Mouse (Mus musculus): ENCODE measurements around the gene Tmem156.
"Not testable (repeated sequence)": the region's sequence is repeated elsewhere in the genome, so short reads cannot be mapped to it uniquely, and the experiment has no call there.

The Tmem156 gene

DNA sequence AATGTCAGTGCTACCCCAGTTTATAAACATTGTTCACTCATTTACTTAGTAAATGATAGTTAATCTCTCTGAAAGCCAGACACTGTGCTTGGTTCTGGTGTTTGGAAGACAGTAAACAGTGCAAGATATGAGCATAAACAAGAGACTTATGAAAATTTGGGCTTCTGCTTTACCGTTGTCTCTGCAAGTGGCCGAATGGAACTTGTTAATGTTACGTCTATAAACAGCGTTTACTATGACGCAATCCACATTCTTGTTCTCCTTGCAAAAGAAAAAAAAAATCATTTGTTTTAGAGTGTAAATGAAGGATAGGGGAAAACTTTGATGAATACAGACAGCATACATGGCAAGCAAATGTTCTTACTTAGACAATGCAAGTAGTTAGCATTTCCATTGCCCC is at the start of gene Tmem156:
TSS of gene Tmem156 (minus strand) at position 212 of the 400 bp plus-strand sequence.
- DNase-seq (ENCODE audit: low spot score): no peak

DNA sequence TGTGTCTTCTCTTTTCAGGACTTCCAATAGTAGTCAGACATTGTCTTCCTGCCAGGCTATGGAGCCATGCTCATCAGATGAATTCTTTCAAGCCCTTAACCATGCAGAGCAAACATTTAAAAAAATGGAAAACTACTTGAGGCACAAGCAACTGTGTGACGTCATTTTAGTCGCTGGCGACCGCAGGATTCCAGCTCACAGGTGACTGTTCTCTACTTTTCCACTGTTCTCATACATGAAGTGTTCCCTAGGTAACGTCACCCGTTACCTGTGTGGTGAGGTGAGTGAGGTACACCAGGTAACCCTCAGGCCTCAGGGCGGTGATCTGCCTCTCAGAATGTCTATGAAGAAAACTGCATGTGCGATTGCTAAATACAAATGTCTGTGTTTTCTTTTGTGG is 49.3 kb upstream of the Tmem156 start:
- DNase-seq (ENCODE audit: low spot score): no peak

DNA sequence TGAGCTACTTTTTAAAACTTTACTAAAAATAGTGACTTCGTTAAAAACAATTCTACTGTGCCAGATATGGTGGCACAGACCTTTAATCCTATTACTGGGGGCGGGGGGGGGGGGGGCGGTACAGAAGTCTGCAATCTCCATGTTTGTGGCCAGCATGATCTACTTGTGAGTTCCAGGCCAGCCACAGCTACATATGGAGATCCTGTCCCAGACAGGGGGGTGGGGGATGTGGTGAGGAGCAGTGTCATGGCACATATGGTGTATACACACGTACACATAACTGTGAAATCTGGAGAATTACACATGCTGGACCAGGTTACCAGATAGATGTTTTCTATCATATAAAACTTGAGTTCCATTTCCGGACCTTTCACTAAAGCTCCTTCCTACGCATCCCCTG is 45.1 kb upstream of the Tmem156 start:
- DNase-seq (ENCODE audit: low spot score): no peak

DNA sequence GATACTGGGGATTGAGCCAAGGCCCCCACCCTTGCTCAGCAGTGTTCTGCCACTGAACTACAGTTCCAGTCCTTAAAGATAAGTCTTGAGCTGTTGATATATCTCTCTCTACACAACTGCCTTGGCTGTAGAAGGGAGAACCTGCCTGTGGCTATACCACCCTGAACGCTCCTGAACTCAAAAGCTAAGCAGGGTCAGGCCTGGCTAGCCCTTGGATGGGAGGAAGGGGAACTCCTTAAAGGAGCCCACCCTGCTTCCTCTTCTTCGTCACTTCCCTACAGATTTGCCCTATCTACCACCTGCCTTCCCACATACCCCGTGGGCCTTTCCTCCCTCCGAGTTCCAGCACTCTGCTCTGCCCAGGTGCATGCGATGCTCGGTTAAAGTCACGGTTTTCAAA is 44.2 kb upstream of the Tmem156 start:
- DNase-seq (ENCODE audit: low spot score): no peak

DNA sequence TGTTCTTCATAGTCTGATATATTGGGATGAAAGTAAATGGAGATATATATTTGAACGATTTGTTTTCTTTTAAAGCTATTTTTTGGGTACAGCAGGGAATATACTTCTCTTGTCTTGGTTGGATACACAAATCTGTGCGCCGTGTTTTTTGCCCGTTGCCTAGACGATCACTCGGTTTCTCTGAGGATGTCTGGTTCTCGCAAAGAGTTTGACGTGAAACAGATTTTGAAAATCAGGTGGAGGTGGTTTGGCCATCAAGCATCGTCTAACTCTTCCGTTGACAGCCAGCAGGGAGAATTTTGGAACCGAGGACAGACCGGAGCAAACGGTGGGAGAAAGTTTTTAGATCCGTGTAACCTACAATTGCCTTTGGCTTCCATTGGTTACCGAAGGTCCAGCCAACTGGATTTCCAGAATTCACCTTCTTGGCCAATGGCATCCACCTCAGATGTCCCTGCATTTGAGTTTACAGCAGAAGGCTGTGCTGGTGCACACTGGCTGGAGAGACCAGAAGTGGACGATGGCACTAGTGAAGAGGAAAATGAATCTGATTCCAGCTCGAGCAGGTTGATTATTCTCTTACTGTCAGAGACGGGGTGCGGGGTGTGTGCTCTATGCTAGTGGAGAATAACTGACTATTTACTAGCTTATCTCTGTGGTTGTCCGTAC is 39.4 kb upstream of the Tmem156 start:
- DNase-seq (ENCODE audit: low spot score): no peak

DNA sequence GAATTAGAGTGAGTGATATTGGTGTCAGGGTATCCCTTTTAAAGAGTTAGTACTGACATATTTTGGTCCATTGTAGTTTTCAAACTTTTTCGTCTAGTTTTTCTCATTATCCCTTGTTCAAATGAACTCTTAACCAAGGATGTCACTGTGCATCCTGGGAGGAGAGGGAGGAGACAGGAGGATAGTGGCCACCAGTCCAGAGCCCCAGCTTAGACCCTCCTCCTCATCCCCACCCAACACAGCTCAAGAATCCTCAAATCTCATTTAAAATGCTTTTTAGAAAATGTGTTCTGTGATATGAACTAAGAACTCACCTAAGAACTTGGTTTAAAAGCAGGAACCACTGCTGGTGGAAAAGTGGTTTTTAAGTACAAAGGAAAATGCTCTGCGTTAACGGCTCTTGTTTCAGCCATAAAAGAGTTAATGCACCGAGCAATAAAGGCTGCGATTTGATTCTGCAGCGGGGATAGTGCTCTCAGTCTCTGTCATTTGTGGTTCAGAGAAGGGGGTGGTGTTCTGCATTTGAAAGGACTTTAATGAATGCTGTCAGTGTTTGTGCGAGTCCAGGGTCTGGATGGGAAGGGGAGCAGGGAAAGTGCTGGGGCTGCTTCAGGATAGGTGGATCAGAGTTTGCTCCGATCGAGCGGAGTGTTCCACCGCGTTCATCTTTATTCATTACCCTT is 38.7 kb upstream of the Tmem156 start:
- no peak for DNase-seq (ENCODE audit: low spot score)

DNA sequence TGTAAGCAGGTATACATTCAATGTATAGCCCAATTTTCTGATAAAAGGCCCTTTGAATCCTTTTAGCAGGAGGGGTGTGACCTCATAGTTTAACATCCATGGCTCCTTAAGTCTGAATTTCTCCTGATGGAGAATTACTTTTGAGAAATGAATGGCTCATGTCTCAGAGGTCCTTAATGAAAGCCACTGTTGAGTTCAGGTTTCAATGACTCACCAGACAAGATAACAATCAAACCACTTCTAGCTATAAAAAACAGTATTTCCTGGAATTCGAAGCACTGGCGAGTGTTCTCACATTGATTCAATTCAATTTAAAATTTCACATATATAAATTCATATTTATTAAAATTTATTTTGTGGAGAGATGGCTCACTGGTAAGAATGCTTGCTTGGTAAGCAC is 36.5 kb upstream of the Tmem156 start:
- no peak for DNase-seq (ENCODE audit: low spot score)

DNA sequence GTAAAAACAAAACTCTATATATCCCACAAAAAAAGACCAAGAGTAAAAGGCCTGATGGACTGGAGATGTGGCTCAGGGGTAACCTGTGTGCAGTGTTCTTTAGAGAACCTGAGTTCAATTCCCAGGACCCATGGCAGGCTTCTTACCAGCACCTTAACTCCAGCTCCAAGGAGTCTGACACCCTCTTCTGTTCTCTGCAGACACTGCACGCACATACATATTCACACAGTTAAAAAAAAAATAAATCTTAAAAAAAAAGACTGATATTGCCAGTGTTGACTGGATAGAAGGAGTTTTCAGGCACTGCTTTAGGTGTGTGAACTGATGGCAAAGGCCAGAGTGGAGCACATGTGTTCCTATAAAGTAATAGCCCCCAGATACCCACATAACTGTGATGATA is 34.2 kb upstream of the Tmem156 start:
- DNase-seq (ENCODE audit: low spot score): no peak

DNA sequence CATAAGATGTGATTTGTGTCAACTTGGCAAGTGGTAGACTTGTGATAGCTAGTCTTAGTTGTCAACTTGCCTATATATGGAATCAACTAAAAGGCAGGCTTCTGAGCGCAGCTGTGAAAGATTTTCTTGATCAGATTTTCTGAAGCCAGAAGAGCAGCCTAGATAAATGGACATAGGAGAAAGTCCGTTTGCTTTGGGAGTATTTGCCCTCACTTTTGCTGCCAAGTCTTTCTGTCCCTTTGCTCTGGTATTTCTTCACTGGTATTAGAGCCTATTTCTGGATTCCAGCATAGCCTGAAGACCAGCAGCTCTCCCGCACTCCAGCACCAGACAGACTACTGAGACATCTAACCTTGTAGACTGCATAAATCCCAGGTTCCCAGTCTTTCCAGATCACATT is 30.7 kb upstream of the Tmem156 start:
- no peak for DNase-seq (ENCODE audit: low spot score)

DNA sequence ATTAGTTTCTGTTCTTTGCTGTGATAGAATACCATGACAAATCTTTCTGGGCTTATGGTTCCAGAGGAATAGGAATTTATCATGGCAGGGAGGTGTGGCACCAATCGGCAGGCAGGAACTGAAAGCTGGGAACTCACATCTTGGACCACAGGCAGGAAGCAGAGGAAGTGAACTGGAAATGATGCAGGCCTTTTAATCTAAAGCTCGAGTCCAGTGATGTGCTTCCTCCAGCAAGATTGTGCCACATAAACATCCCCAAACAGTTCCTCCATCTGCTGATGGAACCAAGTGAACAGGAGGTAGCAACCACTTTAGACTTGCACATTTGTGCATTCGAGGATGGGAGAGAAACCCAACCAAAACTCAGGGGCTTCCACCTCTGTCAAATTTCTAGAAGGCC is 28.0 kb upstream of the Tmem156 start:
- DNase-seq (ENCODE audit: low spot score): no peak

DNA sequence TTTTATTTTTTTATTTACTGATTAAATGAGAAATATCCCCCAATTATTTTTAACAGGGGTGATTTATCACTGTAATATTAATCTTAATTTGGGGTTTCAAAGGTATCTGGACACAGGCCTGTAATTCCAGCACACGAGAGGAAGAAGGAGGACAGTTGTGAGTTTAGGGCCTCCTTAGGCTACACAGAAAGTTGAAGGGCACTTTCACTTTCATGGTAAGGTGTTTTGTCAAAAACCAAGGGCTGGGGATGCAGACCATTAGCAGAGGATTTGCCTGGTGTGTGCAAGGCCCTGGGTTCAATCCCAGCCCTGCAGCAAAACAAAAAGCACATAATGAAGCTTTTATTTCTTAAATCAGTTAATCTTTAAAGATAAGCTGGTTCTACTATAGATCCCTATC is 27.6 kb upstream of the Tmem156 start:
- DNase-seq (ENCODE audit: low spot score): no peak

DNA sequence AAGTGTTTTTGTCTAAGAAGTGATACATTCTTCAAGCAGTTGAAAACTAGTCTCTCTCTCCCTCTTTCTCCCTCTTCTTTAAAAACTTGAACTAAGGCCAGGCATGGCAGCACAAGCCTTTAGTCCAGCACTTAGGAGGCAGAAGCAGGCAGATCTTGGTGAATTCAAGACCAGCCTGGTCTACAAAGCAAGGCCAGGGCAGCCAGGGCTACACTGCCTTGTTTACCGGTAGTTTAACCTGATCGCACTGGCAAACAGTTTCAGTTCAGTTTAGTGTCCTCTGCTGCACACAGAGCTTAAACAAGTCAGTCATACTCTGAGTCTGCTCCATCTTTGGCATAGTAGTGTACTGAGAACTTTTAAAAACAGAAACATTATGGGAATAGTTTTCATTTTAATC is 24.9 kb upstream of the Tmem156 start:
- no peak for DNase-seq (ENCODE audit: low spot score)

DNA sequence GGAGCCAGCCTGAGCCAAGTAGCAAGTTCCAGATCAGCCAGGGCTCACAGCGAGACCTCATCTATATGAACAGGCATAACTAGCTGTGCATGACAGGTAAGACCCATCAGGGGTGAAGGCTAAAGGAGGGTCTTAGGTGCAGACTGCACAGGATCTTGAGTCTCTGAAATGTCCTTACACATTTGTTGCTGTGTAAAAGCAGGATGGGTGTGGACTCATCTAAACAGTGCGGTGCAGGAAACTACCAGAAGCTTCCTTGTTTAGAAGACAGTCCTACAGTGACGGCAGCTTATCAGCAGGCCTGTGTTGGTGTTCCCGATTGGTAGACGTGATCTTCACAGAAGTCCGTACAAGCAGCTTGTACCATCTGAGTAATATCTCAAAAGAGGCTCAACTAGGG is 21.4 kb upstream of the Tmem156 start:
- no peak for DNase-seq (ENCODE audit: low spot score)

DNA sequence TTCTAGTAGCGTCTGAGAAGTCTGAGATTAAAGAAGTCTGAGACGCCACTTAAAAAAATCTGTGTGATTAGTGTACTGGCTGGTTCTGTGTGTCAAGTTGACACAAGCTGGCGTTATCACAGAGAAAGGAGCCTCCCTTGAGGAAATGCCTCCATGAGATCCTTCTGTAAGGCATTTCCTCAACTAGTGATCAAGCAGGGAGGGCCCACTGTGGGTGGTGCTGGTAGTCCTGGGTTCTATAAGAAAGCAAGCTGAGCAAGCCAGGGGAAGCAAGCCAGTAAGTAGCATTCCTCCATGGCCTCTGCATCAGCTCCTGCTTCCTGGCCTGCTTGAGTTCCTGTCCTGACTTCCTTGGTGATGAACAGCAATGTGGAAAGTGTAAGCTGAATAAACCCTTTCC is 20.3 kb upstream of the Tmem156 start:
- not testable (repeated sequence) for DNase-seq (ENCODE audit: low spot score)

DNA sequence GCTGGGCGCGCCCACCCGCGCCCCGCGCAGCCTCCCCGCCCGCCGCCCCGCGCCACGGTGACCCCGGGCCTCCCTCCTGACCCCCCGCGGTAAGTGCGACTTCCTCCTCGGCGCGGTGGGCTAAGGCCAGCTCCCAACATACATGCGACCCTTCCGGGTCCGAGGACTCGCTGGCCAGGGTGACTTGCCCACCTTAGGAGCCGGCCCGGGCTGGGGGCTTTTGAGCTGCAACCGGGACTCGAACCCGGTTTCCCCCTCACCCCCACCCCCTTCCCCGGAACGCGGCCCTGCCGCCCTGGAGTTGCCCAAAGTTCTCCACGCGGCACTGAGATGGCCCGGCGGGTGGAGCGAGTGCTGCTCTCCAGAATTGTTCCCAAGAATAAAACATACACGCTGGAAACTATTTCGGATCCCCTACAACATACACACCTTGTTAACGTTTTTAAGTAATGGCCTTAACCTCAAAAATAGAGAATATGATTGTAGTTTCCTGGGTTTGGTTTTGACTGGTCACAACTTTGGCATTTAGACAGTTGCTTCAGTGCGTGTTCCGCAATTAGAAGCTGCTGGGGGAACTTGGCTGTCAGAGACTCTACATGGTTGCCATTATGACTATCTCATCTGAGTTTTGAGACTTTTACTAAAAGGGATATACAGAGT is 16.0 kb upstream of the Tmem156 start:
- peak; percentile 42 for DNase-seq (ENCODE audit: low spot score)

DNA sequence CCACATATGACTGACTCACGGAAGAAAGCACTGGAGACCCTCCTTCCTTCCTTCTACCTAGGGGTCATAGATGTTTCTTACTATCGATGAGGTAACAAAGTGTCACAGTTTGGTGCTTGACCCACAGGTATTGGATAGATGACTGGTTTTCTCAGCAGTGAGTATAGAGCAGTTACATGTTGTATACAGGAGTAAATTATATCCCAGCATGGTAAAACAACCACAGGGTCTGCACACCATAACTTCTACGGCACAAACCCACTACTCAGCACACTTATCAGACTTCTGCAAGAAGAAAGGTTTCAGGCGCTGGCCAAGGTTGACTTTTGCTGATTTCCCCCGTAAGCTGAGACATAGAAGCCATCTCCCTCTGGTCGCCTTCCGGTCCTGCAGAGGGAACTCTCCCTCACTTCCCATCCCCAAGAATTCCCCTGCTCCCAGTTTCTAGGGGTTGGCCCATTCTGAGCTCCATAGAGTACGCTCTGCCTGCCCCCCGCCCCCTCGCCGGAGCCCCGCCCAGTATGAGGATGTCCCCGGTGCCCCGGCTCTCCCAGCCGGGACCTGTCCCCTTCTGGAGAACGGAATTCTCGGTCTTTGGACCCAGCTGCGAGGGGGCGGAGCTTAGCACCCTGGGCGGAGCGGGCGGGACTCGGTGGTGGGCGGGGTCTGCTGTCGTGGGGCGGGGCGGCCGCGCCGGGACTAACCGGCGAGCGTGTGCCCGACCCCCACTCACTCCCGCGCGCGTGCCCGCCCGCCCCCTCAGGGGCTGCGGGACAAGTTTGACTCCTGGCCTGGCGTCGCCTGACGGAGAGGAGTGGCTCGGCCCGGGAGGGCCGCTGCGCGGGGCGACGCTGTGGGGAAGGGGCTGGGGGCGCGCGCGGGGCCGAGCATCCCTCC is 15.2 kb upstream of the Tmem156 start, which contains the start of gene Klhl5:
TSS of gene Klhl5 (plus strand) at position 664 of the 897 bp plus-strand sequence.
- DNase-seq (ENCODE audit: low spot score): peak; percentile 93

DNA sequence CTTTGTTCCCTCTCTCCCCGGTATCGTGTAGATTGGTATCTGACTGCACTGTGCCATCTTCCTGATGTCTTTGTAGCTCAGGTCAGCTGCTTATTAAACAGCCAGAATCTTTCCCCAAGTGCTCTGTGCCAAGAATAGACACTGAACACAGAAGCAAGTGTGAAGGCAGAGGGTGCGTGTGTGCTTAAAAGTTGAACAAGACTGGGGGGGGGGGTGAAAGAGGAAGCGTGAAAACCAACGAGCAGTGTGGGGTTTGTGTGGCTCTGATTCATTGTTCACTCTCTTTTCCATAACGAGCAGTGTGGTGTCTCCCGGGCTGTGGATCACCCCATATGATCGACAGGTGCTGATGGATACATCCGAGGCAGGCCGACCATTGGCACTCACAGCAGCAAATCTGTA is 10.7 kb upstream of the Tmem156 start:
- no peak for DNase-seq (ENCODE audit: low spot score)

DNA sequence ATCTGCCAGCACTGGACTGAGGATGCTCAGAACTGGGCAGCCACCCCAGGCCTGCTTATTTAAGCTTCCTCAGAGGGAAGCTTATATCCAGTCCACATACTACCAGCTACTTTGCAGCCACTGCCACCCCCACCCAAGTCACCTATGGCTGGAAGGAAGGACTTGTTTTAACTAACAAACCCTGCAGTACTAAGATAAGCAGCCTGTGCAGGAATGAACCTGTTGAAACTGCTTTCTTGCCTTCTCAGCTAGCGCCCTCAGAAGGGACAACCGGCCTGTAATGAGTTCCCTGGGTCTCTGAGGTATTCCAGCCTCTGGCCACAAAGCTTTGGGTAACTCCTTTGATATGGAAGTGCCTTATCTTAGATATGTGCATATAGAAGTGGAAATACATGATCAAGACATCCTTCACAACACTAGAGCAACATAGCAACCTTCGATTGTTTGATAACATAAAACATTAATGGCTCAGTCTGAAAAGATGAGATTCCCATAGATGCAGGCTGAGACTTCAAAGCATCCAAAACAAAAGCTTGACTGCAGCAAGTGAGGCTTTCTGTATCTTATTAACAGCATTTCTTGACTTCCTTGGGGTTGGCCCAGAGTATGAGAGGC is 10.2 kb upstream of the Tmem156 start:
- DNase-seq (ENCODE audit: low spot score): no peak

DNA sequence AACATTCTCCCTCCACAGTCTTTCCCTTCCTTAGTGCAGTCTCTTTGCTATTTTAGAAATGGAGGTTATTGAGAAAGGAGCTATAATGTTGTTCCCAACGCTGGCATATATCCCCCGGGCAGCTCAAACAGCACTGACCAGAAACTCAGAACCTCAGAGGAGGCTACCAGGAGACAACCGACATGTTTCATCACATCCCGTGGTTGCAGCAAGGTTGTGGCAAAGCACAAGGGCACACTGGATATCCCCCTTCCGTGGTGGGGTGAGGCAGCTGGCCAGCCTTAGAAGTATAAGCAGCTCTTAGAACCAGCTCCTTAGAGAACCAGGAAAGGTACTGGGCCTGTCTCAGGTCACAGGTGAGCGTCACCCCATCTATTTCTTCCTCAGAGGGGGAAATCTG is 9.7 kb upstream of the Tmem156 start:
- DNase-seq (ENCODE audit: low spot score): no peak

DNA sequence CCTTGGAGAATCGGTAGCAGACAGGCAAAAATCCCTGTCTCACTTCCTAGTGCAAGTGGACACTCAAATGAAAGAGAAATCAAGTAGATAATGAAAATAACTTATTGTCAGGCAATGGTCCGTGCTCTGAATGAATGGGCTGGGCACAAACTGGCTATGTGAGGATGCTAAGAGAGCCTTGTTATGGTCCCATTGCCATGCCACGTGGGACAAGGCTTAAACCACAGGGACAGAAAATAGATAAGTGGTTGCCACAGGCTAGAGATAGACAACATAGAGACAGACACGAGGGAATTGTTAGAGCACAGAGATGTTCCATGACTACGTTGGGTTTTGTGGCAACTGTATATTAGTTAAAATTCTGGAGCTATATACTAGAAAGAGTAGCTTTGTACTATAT is 9.3 kb upstream of the Tmem156 start:
- no peak for DNase-seq (ENCODE audit: low spot score)

DNA sequence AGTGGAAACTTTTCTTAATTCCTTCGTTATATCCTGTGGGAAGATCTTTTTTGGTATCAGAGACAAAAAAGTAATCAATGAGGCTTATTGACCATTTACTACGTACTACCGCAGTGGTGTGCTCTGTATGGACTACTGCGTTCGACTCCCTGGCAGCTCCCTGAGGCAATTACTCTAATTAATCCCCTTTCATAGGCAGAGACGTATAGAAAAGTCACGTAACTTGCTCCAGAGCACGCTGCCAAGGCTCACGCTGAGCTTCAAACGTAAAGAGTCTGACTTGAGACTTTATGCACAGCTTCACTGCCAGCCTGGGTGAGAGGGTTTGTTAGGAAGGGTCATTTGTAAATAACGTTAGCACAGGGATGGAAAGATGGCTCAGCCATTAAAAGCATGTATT is 8.1 kb upstream of the Tmem156 start:
- no peak for DNase-seq (ENCODE audit: low spot score)

DNA sequence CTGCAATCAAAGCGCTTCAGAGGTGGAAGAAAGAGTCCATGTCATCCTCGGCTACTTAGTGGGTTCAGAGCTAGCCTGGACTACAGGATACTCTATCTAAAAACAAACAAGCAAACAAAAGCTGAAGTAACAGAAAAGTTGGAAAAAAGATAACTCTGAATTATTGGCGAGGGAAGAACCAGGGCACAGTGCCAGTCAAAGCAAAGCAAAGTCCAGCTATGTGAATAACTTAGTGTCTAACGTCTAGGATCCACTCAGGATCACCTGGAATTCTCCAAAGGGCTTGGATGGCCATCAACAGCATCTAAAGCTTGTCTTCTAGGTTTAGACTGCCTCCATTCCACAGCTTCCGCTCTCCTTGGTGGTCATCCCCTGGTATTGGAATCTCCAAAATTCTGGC is 5.5 kb upstream of the Tmem156 start:
- no peak for DNase-seq (ENCODE audit: low spot score)

Measured in yolk sac, embryonic 10.5 days (tissue).